Mouse (Mus musculus) brain, embryonic 14.5 days (tissue): ENCODE data around the gene Nudt12. TPM values are rescaled to one million over a fixed set of nuclear protein-coding genes. Genes with fewer than 3 reads are reported as not detected.

ENCODE experiments used
- DNase-seq: peaks from one replicate; pipeline ENCODE4 v3.0.0-alpha.2; 2011; ENCODE audit warnings: low read depth
- CTCF ChIP-seq: fragments of 200-500 bp; IDR thresholded peaks from 2 replicates; pipeline ENCODE4 v1.5.1; 2012; ENCODE audit warnings: inconsistent platforms, mild to moderate bottlenecking, moderate library complexity, borderline replicate concordance; ENCODE audit not compliant: insufficient read depth, insufficient read length; ENCODE audit errors: extremely low read depth
- POLR2A ChIP-seq: fragments of 200-500 bp; IDR thresholded peaks from 2 replicates; pipeline ENCODE4 v1.6.1; 2012; ENCODE audit warnings: mild to moderate bottlenecking, inconsistent platforms, borderline replicate concordance; ENCODE audit not compliant: poor library complexity, insufficient read depth, insufficient read length, severe bottlenecking; ENCODE audit errors: extremely low read depth
- polyA plus RNA-seq: library from polyadenylated mRNA; depleted of rRNA; stranded (reverse); fragments of >200 nt; gene quantifications from 2 replicates; pipeline ENCODE4 v1.2.3, GENCODE M21; 2012; rRNA removed

Nudt12 gene
- polyA plus RNA-seq, 1 experiment: 3.8 TPM

DNA sequence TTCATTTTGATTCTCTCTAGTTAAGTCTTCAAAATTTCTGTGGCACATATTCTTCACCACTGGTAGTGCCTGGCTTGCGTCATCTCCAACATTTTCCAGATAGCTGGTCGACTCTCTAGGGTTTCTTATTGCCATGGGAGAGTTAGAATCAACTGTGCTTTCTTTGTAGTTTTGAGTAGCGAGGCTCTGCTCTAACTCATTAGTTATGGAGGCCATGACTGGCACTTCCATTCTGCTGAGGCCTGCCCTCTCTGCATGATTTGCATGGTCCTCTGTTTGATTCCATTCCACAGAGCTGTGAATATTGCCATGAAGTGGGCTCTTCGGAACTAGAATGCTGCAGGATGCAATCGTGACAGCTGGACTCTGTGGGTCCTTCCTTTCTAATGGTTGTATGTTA lies 39.9 kb downstream of the Nudt12 start:
- TF ChIP-seq CTCF (no peak), POLR2A (no peak)
- peak; percentile 12 for DNase-seq

- no peak for TF ChIP-seq POLR2A
- TF ChIP-seq CTCF: peak; percentile 31; the same call in 1 of the 2 replicates
- peak; percentile 24 for DNase-seq
These were observed 53.3 kb downstream of the Nudt12 start for GRCm38 (mm10) chr17:58959905-58960304.

DNA sequence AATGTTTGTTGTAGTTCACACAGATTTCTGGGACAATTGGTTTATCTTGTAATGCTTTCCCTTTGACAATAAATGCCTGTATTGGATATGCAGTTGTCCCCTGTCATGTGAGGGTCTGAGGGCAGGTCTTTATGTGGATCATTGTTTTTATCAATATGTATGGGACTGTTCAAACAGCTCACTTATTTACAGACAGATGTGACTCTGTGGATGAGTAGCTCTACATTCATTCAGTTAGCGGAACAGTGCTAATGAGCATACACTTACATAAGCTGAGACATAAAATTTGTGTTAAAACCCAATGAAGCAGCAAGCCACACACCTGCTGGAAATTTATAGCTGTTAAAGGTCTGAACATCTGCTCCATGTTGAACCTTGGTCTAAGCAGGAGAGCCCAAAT lies 56.1 kb downstream of the Nudt12 start:
- DNase-seq: no peak
- TF ChIP-seq POLR2A (no peak), CTCF (no peak)

Other genes with a start within 250 kb of the Nudt12 start
- 3.1 and 5.0 TPM in 2 replicates for gene Pdzph1, start 22.0 kb downstream of the Nudt12 start, polyA plus RNA-seq